Mouse (Mus musculus) embryo, embryonic 10.5 days (tissue): Measurements from ENCODE around the gene Jakmip3.

Experiments
- DNase-seq: peaks from one replicate; pipeline ENCODE4 v3.0.0-alpha.2; 2015; ENCODE audit warnings: low spot score

Jakmip3 gene

DNA sequence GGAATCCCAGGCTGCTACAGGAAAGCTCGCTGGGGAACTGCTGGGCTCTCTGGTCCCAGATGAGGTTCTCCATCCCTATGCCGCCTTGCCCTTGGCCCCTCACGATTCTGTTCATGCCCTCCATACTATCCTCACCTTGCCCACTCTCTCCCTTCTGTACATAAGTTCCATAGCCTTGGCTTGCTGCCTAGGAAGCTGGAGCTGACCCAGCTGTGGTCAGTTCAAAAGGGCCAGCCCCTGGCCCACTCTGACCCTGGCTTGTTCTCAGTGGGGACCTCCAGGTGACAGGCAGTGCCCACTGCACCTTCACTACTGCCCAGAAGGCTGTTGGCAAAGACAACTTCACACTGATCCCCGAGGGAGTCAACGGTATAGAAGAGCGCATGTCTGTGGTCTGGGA is 155.9 kb downstream of the Jakmip3 start:
- DNase-seq: no peak

DNA sequence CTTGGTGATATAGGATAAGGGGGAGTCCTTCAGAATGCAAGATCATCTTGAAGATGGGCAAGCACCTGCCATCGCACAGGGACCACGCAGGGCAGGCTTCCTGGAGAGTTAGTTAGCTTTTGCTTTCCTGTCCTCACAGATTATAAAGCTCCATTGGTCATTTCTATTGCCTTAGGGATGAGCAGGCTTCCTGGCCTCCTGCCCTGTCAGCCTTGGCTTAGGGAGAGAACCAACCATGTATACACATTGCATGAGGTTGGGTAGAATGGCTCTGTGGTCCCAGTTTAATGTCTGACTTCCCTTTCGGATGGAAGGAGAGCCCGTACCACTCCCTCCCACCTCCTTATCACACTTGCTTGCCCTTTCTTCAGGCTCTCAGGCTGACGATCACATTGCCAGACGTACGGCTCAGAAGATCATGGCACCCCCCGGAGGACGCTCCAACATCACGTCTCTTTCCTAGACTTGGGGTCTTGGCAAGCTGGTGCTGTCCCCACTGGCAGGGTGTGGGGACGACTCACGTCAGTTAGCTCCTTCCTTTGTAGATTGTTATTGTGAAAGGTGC is 160.1 kb downstream of the Jakmip3 start:
- DNase-seq: no peak

DNA sequence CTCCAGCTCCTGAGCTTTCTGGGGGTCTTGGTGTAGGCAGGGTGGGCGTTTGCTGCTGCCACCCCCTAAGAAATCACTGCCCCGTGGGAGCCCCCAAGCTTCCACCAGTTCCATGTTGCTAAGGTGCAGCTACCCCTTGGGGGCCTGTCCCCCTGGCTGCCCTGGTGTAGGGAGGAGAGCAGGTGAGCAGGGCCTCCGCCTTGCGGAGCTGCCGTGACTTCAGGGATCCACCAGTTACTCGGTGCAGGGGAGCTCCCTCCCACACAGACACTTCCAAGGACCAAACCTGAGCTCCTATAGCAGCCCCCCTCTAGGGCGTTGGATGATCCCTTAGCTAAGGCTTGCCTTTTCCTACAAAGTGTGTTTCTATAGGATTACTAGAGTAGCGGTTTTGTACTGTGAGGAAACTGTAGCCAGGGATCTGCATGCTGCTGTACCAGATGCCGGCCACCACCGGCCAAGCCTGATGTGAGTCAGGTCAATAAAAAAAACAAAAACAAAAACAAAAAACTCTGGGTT is 160.8 kb downstream of the Jakmip3 start:
- DNase-seq: no peak

DNA sequence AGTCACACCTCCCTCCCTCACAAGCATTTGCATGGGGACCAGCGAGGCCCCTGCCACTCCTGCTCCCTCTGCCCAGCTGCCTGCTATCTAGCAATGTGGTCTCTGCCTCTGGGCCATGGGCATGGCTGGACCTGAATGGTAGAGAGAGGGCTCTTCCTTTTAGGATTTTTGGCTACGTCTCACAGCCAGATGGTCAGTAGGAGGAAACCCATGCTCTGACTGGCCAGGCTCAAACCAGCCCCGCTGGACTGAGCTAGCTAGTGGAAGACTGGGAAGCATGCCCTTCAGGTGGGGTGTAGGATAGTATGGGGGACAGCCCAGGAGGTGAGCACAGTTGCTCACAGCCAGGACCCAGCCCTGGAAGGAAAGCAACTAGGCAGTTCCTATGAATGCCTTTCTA is 161.3 kb downstream of the Jakmip3 start:
- no peak for DNase-seq

DNA sequence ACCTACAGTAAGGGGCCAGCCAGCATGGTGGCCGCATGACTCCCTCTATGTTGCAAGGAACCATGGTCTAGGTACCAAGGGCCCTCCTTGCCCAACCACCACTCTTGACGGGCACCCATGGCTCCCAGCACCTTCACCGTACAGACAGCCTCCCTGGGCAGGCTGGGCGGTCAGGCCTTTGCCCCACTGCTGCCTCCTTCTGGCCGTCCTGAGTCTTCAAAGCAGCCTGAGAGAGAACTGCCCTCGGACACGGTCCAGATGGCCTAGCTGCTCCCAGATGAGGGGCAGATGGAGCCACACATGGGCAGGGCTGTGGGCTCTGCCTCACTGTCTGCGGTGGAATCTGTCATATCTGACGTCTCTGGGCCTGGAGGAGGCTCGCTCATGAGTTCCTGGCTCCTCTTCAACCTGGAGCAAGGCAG is 163.4 kb downstream of the Jakmip3 start:
- DNase-seq: peak; percentile 51

DNA sequence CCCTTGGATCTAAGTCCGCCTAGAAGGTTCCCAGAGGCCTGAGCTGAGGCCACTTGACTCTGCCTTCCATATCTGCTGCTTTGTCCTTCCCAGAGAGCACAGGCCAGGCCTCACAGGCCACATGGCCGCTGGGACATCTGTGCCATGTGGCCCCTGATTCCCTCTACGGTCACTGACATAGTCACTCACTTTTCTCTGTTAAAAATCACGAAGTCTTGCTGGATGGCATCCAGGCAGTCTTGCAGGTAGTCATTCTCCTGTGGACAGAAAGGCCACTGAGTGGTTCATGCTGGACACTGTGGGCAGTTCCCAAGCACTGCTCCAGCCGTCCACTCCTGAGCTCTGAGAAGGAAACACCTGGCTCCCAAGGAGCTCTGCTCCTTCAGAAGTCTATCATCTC is 164.5 kb downstream of the Jakmip3 start:
- no peak for DNase-seq

DNA sequence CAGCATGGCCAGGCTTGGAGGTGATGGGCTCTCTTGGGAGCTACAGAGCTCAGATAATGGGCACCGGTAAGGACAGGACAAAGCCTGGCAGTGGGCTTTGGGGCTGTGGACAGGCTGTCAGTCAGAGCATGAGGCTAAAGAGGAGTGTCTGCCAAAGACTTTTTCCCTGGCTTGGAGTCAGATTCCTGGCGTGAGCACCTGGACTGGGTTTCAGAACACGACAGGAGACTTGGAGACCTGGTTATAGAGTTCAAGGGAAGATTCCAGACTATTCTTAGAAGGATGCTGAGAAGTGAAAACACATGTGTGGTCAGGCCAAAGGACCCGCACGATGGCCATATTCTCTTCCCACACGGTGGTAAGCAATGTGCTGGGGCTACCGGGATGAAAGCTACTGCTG is 165.2 kb downstream of the Jakmip3 start:
- DNase-seq: no peak

DNA sequence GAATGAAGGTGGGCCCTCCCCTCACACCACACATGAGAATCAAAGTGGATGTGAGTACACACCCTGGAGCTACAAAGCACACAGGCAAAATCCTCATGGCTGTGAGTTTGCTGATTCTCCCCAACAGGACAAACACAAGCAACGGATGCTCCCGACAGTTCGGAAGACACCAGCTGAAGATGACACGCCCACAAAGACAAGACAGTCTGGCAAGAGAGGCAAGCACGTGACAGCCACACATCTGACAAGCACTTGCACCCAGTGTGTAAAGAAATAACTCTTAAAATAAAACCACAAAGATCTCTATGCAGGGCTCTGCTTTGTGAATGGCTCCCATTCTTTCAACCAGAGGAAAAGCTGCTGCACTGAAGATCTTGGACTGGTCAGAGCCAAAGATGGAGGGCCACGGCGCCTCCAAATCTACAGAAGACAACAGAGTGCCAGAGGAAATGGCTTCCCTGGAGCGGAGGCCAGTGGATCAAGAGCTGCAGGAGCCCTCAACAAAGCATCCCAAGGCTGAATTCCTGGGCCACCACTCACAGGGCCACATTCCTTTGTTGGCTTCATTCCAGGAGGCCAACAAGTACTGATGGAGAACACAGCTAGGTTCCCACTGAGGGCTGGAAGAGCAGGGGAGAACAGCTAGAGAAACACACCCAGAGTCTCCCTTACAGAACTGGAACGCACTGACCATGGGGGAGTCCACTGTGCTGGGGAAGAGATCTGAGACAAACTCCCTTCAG is 167.5 kb downstream of the Jakmip3 start:
- no peak for DNase-seq

DNA sequence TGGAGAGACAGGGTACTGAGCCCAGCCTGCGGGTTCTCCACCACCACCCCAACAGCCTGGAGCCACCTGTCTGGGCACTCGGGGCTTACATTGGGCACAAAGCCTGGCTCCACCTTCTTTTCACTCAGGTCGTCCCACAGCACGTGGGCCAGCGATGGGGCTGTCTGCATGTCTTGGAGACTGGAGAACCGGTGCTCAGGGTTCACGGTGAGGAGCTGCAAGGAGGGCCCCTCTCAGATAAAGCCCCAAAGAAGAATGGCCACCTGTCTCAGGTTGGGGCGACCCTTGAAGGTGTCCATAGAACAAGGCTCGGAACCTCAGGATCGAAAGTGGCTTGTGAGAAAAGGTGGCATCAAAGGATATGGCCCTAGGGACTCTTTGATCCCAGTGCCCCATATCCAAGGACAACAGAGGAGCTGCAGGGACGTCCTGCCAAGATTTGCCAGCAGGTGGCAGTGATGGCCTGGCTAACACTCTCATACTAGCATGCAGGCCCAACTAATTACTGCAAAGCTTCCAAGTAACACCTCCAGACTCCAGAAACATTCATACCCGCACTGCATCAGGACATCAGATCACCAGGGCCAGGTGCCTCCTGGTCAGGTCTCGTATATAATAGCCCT is 178.7 kb downstream of the Jakmip3 start:
- peak; percentile 86 for DNase-seq

DNA sequence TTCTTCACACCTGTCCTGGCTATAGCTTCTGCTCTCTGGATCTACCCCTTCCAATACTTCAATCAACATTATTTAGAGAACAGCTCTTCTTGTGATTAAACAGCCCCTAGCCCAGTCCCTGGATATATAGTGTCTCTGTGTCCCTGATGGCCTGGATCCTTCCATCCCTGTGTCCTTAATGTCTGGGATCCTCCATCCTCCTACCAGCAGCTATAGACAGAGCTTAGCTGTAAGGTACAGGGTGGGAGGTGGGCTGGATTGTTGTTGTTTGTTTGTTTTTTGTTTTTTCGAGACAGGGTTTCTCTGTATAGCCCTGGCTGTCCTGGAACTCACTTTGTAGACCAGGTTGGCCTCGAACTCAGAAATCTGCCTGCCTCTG is 179.2 kb downstream of the Jakmip3 start:
- DNase-seq: no peak

DNA sequence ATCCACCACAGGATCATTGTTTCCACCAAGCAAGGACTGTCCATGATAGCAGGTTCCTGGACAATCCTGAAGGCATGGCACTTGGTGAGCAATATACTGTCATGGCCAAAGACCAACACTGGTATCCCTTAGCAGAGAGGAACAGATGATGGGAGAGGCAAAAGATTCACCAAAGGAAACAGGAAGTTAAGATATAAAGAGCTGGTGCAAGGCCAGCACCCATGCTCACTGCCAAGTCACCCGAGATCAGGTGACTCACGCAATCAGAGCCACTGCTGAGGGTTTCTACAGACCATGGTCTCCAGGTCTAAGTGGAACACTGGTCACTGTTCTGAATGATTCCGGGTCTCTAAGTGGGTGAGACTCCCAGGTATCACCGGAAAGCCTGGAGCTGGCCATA is 185.4 kb downstream of the Jakmip3 start:
- no peak for DNase-seq

DNA sequence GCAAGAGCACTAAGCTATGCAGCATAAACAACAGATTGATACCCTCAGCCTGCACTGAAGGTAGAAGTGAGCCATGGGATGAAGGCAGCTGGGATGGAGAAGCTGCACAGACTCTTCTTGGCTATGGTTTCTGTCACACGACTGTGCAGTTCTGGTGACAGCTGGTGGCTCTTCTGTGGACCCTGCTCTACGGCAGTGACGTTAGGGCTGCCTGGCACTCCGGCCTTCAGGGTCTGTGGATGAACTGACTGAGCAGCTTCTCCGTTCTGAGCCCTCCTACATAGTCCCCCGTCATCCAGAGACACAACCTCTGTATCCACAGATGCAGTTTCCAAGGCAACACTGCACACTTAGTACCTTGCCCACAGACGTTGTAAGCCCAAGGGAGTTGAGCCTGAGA is 186.0 kb downstream of the Jakmip3 start:
- DNase-seq: no peak

DNA sequence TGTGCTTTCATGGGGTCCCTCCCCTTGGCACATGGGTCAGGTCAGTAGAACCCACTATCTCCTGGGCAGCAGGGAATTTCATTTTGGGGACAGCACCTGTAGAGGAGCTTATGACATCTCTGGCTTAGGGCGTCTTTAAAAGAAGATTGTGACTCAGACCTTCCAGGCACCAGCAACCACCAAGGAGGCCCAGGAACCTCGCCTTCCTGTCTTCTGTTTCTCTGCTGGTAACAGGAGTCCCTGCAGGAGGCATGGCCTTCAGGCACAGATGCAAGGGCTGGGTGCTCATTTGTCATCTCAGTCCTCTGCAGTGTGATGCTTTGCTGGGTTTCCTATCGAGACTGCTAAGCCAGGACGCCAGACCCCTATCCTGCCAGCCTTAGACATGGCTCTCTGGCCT is 188.5 kb downstream of the Jakmip3 start:
- no peak for DNase-seq

DNA sequence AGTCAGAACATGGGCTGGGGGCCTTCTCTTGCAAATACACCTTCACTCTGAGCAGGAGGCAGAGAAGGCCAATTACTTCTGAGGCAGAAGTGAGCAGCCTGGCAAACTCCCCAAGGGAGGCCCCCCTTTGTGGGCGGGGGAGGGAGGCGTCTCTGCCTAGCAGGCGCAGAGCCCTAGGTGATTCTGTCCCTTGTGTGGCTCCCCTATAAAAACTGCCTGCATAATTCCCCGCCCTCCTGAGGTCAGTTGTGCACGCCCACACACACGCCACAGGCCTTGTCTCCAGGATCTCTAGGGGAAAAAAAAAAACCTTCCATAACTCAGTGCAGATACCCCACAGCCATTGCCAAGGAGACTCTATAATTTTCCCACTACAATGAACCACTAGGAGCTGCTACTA is 189.8 kb downstream of the Jakmip3 start:
- DNase-seq: no peak

DNA sequence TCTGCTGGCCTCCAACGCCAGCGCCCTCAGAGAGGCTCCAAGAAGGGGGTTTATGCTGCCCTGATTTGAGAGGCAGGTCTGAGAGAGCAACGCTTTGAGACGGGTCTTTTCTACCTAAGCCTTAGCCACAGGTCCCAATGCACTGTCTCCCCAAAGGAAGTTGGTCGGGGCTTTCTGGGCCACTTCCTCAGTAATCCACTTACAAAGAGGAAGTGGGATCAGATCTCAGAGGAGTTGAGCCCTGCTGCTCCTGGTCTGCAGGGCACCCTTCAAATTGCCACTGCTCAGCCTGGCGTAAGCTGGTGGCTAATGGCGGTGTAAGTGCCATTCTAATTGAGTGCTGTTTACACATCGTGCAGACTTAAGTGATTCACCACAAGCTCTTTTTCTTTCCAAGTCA is 191.0 kb downstream of the Jakmip3 start:
- no peak for DNase-seq

DNA sequence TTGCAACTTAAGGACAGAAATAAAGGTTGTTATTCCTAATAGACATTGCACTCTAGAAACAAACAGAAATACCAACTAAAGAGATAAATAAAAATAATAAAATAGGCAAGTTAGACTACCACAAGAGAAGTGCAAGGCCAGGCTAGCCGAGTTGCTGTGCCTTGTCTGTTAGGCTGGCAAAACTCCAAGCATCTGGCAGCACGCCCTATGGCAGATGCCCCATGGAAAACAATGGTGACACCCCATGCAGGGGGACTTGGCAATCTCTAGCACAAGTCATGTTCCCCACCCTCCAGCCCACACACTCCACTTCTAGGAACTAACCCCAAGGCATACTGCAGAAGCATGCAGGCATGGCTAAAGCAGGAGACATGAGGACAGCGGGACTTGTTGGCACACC is 192.9 kb downstream of the Jakmip3 start:
- no peak for DNase-seq
